Mouse (Mus musculus) neural tube, embryonic 15.5 days (tissue): ENCODE results near the gene Ankrd31. TPM values are rescaled to one million over a fixed set of nuclear protein-coding genes. Genes with fewer than 3 reads are reported as not detected.
"Not testable (repeated sequence)": the region's sequence is repeated elsewhere in the genome, so short reads cannot be mapped to it uniquely, and the experiment has no call there.

Source experiments
- ATAC-seq: fragments of 200-750 bp; cut with Nextera tagmentation; 2 replicates; pipeline ENCODE4 v1.8.0; 2017; ENCODE audit warnings: mild to moderate bottlenecking, moderate TSS enrichment, moderate library complexity; ENCODE audit not compliant: low FRiP score
- H3K27ac ChIP-seq: fragments of 300-500 bp; sonication (generic); replicated peaks from 2 replicates; pipeline ENCODE4 v1.5.1; 2015; ENCODE audit warnings: mild to moderate bottlenecking, inconsistent platforms
- H3K27me3 ChIP-seq: fragments of 300-500 bp; sonication (generic); replicated peaks from 2 replicates; pipeline ENCODE4 v1.6.1; 2015; ENCODE audit warnings: inconsistent platforms
- H3K36me3 ChIP-seq: fragments of 300-500 bp; sonication (generic); 2 replicates; pipeline ENCODE4 v1.6.1; 2015; ENCODE audit warnings: inconsistent platforms
- H3K4me1 ChIP-seq: fragments of 300-500 bp; sonication (generic); 2 replicates; pipeline ENCODE4 v1.6.1; 2015; ENCODE audit warnings: inconsistent platforms
- H3K4me2 ChIP-seq: fragments of 300-500 bp; sonication (generic); 2 replicates; pipeline ENCODE4 v1.6.1; 2015; ENCODE audit warnings: inconsistent platforms, mild to moderate bottlenecking, moderate library complexity
- H3K4me3 ChIP-seq: fragments of 300-500 bp; sonication (generic); replicated peaks from 2 replicates; pipeline ENCODE4 v1.5.1; 2015; ENCODE audit warnings: mild to moderate bottlenecking, inconsistent platforms
- H3K9ac ChIP-seq: fragments of 300-500 bp; sonication (generic); replicated peaks from 2 replicates; pipeline ENCODE4 v1.6.1; 2015; ENCODE audit warnings: mild to moderate bottlenecking, inconsistent platforms
- H3K9me3 ChIP-seq: fragments of 300-500 bp; sonication (generic); replicated peaks from 2 replicates; pipeline ENCODE4 v1.6.1; 2016; ENCODE audit warnings: inconsistent platforms
- WGBS: fragments of 180-500 bp; shearing (Covaris S2); methylation state at CpG from one replicate; pipeline ENCODE4 v1.1.7; 2015; ENCODE audit warnings: mixed read lengths; 5-methylcytosine and 5-hydroxymethylcytosine counted together
- polyA plus RNA-seq: library from polyadenylated mRNA; unstranded; fragments of >200 nt; fragmentation: Nextera tagmentation; extraction: Ambion mirVana; gene quantifications from 2 replicates; pipeline ENCODE4 v1.2.1, GENCODE M21; 2015

Gene Ankrd31
- polyA plus RNA-seq, 1 experiment from 2014 or later = 0.12 TPM

- Histone ChIP-seq H3K36me3 (no peaks in the 10 kb centered on the region), H3K4me1 (no peaks in the 10 kb centered on the region), H3K27ac (no peak overlapping the region), H3K4me3 (no peak overlapping the region), H3K9me3 (no peaks in the 10 kb centered on the region), H3K9ac (no peak overlapping the region), H3K27me3 (no peaks in the 10 kb centered on the region), H3K4me2 (no peak overlapping the region)
- ATAC-seq = no peak
- 83% methylated on average over 4 of the region's 4 CpGs for WGBS
Measured at GRCm38 (mm10) chr13:96870742-96871141, 122.7 kb downstream of the Ankrd31 start.

DNA sequence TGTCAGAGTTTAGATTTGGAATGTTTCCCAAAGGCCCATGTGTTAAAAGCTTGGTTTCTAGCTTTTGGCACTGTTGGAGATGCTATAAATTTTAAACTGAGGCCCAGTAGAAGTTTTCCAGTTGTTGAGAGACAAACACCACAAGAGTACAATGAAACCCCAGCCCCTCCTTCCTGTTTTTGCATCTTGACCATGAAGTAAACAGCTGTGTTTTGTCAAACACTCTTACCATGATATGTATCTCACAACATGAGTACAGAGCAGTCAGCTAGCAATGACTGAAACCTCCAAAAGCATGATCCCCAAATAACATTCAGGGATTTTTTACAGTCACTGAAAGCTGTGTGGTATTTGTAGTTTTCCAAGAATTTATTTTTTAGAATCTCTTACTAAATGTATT is 126.0 kb downstream of the Ankrd31 start:
- H3K27me3 ChIP-seq = no peaks in the 10 kb centered on the region
- H3K27ac ChIP-seq = no peak overlapping the region
- no peaks in the 10 kb centered on the region for H3K4me1 ChIP-seq
- no peaks in the 10 kb centered on the region for H3K9me3 ChIP-seq
- H3K4me3 ChIP-seq = no peak overlapping the region
- no peak for ATAC-seq
- H3K9ac ChIP-seq = no peak overlapping the region
- H3K4me2 ChIP-seq = no peak overlapping the region
- H3K36me3 ChIP-seq = no peaks in the 10 kb centered on the region

DNA sequence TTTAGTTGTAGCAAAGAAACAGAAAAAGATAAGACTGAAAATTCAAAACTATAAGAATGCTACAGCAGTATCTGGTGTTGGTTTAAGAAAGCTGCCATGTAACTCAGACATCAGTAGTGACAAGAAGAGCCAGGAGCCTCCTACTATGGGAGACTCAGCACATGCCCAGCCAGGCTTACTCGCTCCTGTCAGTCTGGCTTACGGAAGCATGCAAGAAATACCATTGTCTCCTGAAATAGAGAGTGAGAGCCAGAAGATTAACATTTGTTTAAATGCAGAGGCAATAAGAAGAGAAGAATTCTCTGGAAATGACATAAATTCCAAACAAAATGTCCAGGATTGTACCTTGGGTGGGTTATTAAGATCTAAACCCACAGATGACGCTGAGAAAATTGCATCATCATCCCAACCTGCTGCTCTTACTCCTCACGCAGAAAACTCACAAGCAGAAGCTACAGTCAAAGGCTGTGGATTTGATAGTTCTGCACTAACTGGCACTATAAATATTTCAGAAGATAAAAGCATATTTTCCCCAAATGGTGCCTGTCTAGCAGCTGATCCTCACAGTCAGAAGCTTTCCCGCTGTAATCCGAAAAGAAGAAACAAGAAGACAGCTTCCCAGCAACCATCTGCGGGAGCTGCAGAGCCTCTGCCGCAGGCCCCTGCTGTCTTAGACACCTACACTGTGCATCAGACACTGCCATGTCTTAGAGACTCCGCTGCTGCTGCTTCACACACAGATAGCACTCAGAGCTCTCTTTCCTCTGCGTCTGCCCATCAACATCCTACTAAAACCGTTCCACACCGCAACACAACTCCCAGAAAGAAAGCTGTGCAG is 130.4 kb downstream of the Ankrd31 start:
- Histone ChIP-seq H3K27ac (no peak overlapping the region), H3K9me3 (no peaks in the 10 kb centered on the region), H3K27me3 (no peaks in the 10 kb centered on the region), H3K4me3 (no peak overlapping the region), H3K36me3 (no peaks in the 10 kb centered on the region), H3K4me2 (no peak overlapping the region), H3K4me1 (no peaks in the 10 kb centered on the region), H3K9ac (no peak overlapping the region)
- WGBS = 79% methylated on average over 12 of the region's 12 CpGs
- ATAC-seq = no peak

GRCm38 (mm10) chr13:96884534-96884933 is 136.5 kb downstream of the Ankrd31 start:
- Histone ChIP-seq H3K4me3 (no peak overlapping the region), H3K27ac (no peak overlapping the region), H3K27me3 (no peaks in the 10 kb centered on the region), H3K4me2 (no peak overlapping the region), H3K9me3 (no peaks in the 10 kb centered on the region), H3K4me1 (no peaks in the 10 kb centered on the region), H3K9ac (no peak overlapping the region), H3K36me3 (no peaks in the 10 kb centered on the region)
- ATAC-seq = no peak
- 32% methylated on average over 1 of the region's 1 CpGs for WGBS

DNA sequence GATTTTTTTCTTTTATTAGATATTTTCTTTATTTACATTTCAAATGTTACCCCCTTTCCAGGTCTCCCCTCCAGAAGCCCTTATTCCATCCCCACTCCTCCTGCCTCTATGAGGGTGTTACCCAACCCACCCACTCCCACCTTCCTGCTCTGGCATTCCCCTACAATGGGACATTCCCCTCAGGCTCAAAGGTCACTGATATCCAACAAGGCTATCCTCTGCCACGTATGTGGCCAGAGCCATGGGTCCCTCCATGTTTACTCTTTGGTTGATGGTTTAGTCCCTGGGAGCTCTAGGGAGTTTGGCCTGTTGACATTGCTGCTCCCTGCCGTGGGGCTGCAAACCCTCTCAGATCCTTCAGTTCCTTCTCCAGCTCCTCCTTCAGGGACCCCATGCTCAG is 141.9 kb downstream of the Ankrd31 start:
- H3K27me3 ChIP-seq = no peaks in the 10 kb centered on the region
- no peak overlapping the region for H3K9ac ChIP-seq
- H3K4me1 ChIP-seq = no peaks in the 10 kb centered on the region
- no peaks in the 10 kb centered on the region for H3K36me3 ChIP-seq
- no peak for ATAC-seq
- H3K4me3 ChIP-seq = no peak overlapping the region
- WGBS = 54% methylated on average over 2 of the region's 2 CpGs
- H3K9me3 ChIP-seq = no peaks in the 10 kb centered on the region
- no peak overlapping the region for H3K4me2 ChIP-seq
- H3K27ac ChIP-seq = no peak overlapping the region

GRCm38 (mm10) chr13:96895144-96895543 is 147.1 kb downstream of the Ankrd31 start:
- Histone ChIP-seq H3K9ac (no peak overlapping the region), H3K36me3 (no peaks in the 10 kb centered on the region), H3K4me3 (no peak overlapping the region), H3K4me2 (no peak overlapping the region), H3K9me3 (no peaks in the 10 kb centered on the region), H3K27me3 (no peaks in the 10 kb centered on the region), H3K27ac (no peak overlapping the region), H3K4me1 (no peaks in the 10 kb centered on the region)
- WGBS = 90% methylated on average over 2 of the region's 2 CpGs
- no peak for ATAC-seq

DNA sequence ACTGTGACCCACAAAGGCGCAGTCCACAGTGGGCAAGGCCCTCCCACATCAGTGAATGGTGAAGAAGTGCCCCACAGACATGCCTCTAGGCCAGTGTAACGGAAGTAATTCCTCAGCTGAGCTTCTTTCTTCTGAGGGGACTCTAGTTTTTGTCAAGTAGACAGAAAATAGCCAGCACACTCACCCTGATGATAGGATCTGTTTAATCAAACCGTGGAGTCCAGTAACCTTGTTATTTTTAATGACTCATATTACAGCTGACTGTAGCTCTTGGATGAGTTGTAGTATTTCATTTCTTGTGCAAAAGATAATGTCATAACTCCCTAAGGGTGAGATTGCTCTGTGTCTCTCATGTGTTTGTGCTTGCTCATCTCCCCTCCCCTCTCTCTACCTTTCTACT is 158.6 kb downstream of the Ankrd31 start:
- H3K4me3 ChIP-seq = no peak overlapping the region
- no peak for ATAC-seq
- no peaks in the 10 kb centered on the region for H3K9me3 ChIP-seq
- 58% methylated on average over 3 of the region's 3 CpGs for WGBS
- H3K36me3 ChIP-seq = no peaks in the 10 kb centered on the region
- H3K27ac ChIP-seq = no peak overlapping the region
- no peaks in the 10 kb centered on the region for H3K27me3 ChIP-seq
- no peak overlapping the region for H3K9ac ChIP-seq
- H3K4me2 ChIP-seq = no peak overlapping the region
- H3K4me1 ChIP-seq = no peaks in the 10 kb centered on the region

GRCm38 (mm10) chr13:96911202-96911601 is 163.1 kb downstream of the Ankrd31 start:
- Histone ChIP-seq H3K4me2 (no peak overlapping the region), H3K27ac (no peak overlapping the region), H3K9me3 (no peaks in the 10 kb centered on the region), H3K9ac (no peak overlapping the region), H3K4me1 (no peaks in the 10 kb centered on the region), H3K36me3 (no peaks in the 10 kb centered on the region), H3K4me3 (no peak overlapping the region), H3K27me3 (no peaks in the 10 kb centered on the region)
- WGBS = 92% methylated on average over 3 of the region's 3 CpGs
- no peak for ATAC-seq

DNA sequence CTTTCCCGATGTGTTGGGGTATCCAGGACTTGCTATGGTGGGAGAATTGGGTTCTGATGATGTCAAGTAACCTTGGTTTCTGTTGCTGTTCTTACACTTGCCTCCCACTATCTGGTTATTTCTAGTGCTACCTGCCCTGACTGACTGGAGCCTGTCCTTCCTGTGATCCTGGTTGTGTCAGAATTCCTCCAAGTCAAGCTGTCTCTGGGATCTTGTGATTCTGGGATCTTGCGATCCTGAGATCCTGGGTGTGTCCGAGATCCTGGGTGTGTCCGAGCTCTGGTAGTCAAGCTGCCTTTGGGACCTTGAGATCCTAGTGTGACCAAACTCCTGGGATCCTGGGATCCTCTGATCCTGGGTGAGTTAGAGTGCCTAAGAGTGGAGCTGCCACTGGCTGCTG is 175.1 kb downstream of the Ankrd31 start:
- H3K27me3 ChIP-seq = peaks cover 23% of the 10 kb centered on the region
- 95% methylated on average over 4 of the region's 4 CpGs for WGBS

GRCm38 (mm10) chr13:96923999-96924961 is 176.2 kb downstream of the Ankrd31 start, which contains the start of gene Gcnt4:
Gene Gcnt4, plus strand, starts transcription at chr13:96924689.
- Histone ChIP-seq H3K9ac (peak within 1 kb of the TSS; percentile 56), H3K4me3 (peak within 1 kb of the TSS; percentile 66), H3K36me3 (no peaks in the 10 kb centered on the region), H3K27me3 (peaks cover 23% of the 10 kb centered on the region), H3K4me1 (peaks cover 18% of the 10 kb centered on the region), H3K9me3 (no peaks in the 10 kb centered on the region), H3K4me2 (peak within 1 kb of the TSS; percentile 100), H3K27ac (no peak within 1 kb of the TSS)
- WGBS = 11% methylated on average over 56 of the region's 56 CpGs
- ATAC-seq = peak; percentile 62

More for the DNA sequence above, 175.1 kb downstream of the Ankrd31 start:
- H3K9ac ChIP-seq, H3K4me2 ChIP-seq, H3K4me3 ChIP-seq, H3K36me3 ChIP-seq, H3K27ac ChIP-seq, H3K9me3 ChIP-seq, ATAC-seq: not testable (repeated sequence)
- H3K4me1 ChIP-seq = peaks cover 18% of the 10 kb centered on the region

GRCm38 (mm10) chr13:96924985-96925745 is 177.1 kb downstream of the Ankrd31 start:
- under 1% methylated on average over 50 of the region's 53 CpGs for WGBS
- H3K4me3 ChIP-seq = peak overlapping the region; percentile 66

More at GRCm38 (mm10) chr13:96924985-96925745, 177.1 kb downstream of the Ankrd31 start:
- peaks cover 18% of the 10 kb centered on the region for H3K4me1 ChIP-seq
- H3K9ac ChIP-seq = peak overlapping the region; percentile 56
- H3K36me3 ChIP-seq = no peaks in the 10 kb centered on the region
- ATAC-seq = peak; percentile 70; the same call in 1 of the 2 replicates
- peaks cover 23% of the 10 kb centered on the region for H3K27me3 ChIP-seq
- no peaks in the 10 kb centered on the region for H3K9me3 ChIP-seq
- H3K27ac ChIP-seq = no peak overlapping the region
- peak overlapping the region; percentile 100 for H3K4me2 ChIP-seq
